Mouse (Mus musculus): ENCODE results near the gene Zdhhc12. TPM values are rescaled to one million over a fixed set of nuclear protein-coding genes. Genes with fewer than 3 reads are reported as not detected.
A peak's percentile ranks its signal among the peaks of the same experiment; 100 is the strongest.

The Zdhhc12 gene
- polyA plus RNA-seq, 1 experiment from 2014 or later = 27.4 TPM

- ATAC-seq (ENCODE audit: low FRiP score) = no peak
- no peaks in the 10 kb centered on the region for H3K27me3 ChIP-seq (ENCODE audit: control insufficient read depth, insufficient read depth, low read length)
- WGBS = 95% methylated on average over 12 of the region's 12 CpGs
- no peaks in the 10 kb centered on the region for H3K9me3 ChIP-seq (ENCODE audit: control insufficient read depth, low read length)
- H3K9ac ChIP-seq (ENCODE audit: low read depth, low read length) = no peak overlapping the region
- H3K27ac ChIP-seq (ENCODE audit: low read depth, low read length) = no peak overlapping the region
- H3K4me1 ChIP-seq (replicated peaks; ENCODE audit: control insufficient read depth, insufficient read depth, low read length) = no peaks in the 10 kb centered on the region; the same call in 1 of the 2 replicates
- no peak overlapping the region for H3K4me3 ChIP-seq (ENCODE audit: low read depth, low read length)
- no peak overlapping the region for H3K4me2 ChIP-seq (replicated peaks; ENCODE audit: low read depth, low read length)
- no peaks in the 10 kb centered on the region for H3K36me3 ChIP-seq (ENCODE audit: control insufficient read depth, insufficient read depth, low read length)
- no peak for DNase-seq (ENCODE audit: low spot score)
These were observed 1.9 kb downstream of the Zdhhc12 start for GRCm38 (mm10) chr2:30091521-30091920.

- Histone ChIP-seq H3K4me2 (replicated peaks; ENCODE audit: low read depth, low read length) (no peak overlapping the region), H3K27me3 (ENCODE audit: control insufficient read depth, insufficient read depth, low read length) (no peaks in the 10 kb centered on the region), H3K4me3 (ENCODE audit: low read depth, low read length) (no peak overlapping the region), H3K9ac (ENCODE audit: low read depth, low read length) (no peak overlapping the region), H3K27ac (ENCODE audit: low read depth, low read length) (no peak overlapping the region), H3K4me1 (replicated peaks; ENCODE audit: control insufficient read depth, insufficient read depth, low read length) (no peaks in the 10 kb centered on the region), H3K36me3 (ENCODE audit: control insufficient read depth, insufficient read depth, low read length) (no peaks in the 10 kb centered on the region), H3K9me3 (ENCODE audit: control insufficient read depth, low read length) (no peaks in the 10 kb centered on the region)
- no peak for ATAC-seq (ENCODE audit: low FRiP score)
- WGBS = 89% methylated on average over 4 of the region's 4 CpGs
- no peak for DNase-seq (ENCODE audit: low spot score)
These were observed 6.1 kb downstream of the Zdhhc12 start for GRCm38 (mm10) chr2:30087310-30087709.

- WGBS = 8% methylated on average over 12 of the region's 12 CpGs
- peak overlapping the region; percentile 10; the same call in 1 of the 2 replicates for H3K4me3 ChIP-seq (ENCODE audit: low read depth, low read length)
- H3K27me3 ChIP-seq (ENCODE audit: control insufficient read depth, insufficient read depth, low read length) = no peaks in the 10 kb centered on the region
- H3K4me2 ChIP-seq (replicated peaks; ENCODE audit: low read depth, low read length) = peak overlapping the region; percentile 29
- no peaks in the 10 kb centered on the region for H3K36me3 ChIP-seq (ENCODE audit: control insufficient read depth, insufficient read depth, low read length)
- DNase-seq (ENCODE audit: low spot score) = peak; percentile 41
- no peak overlapping the region for H3K27ac ChIP-seq (ENCODE audit: low read depth, low read length)
- ATAC-seq (ENCODE audit: low FRiP score) = peak; percentile 60; the same call in 1 of the 2 replicates
- H3K4me1 ChIP-seq (replicated peaks; ENCODE audit: control insufficient read depth, insufficient read depth, low read length) = no peaks in the 10 kb centered on the region
- H3K9ac ChIP-seq (ENCODE audit: low read depth, low read length) = no peak overlapping the region; the same call in 1 of the 2 replicates
- H3K9me3 ChIP-seq (ENCODE audit: control insufficient read depth, low read length) = no peaks in the 10 kb centered on the region
These were observed 8.8 kb downstream of the Zdhhc12 start for GRCm38 (mm10) chr2:30084632-30085031.

- H3K27me3 ChIP-seq (ENCODE audit: control insufficient read depth, insufficient read depth, low read length) = no peaks in the 10 kb centered on the region
- H3K4me1 ChIP-seq (replicated peaks; ENCODE audit: control insufficient read depth, insufficient read depth, low read length) = no peaks in the 10 kb centered on the region
- DNase-seq (ENCODE audit: low spot score) (no peak), ATAC-seq (ENCODE audit: low FRiP score) (no peak)
- H3K9ac ChIP-seq (ENCODE audit: low read depth, low read length) = no peak overlapping the region; the same call in 1 of the 2 replicates
- no peaks in the 10 kb centered on the region for H3K9me3 ChIP-seq (ENCODE audit: control insufficient read depth, low read length)
- 60% methylated on average over 5 of the region's 5 CpGs for WGBS
- H3K36me3 ChIP-seq (ENCODE audit: control insufficient read depth, insufficient read depth, low read length) = no peaks in the 10 kb centered on the region
- H3K4me2 ChIP-seq (replicated peaks; ENCODE audit: low read depth, low read length) = peak overlapping the region; percentile 29
- no peak overlapping the region for H3K27ac ChIP-seq (ENCODE audit: low read depth, low read length)
- H3K4me3 ChIP-seq (ENCODE audit: low read depth, low read length) = peak overlapping the region; percentile 10; the same call in 1 of the 2 replicates
These were observed 9.3 kb downstream of the Zdhhc12 start for GRCm38 (mm10) chr2:30084113-30084512.

GRCm38 (mm10) chr2:30080181-30080800, 13.2 kb downstream of the Zdhhc12 start:
- Histone ChIP-seq H3K4me3 (ENCODE audit: low read depth, low read length) (no peak overlapping the region), H3K4me1 (replicated peaks; ENCODE audit: control insufficient read depth, insufficient read depth, low read length) (peaks cover 3% of the 10 kb centered on the region; the same call in 1 of the 2 replicates), H3K36me3 (ENCODE audit: control insufficient read depth, insufficient read depth, low read length) (no peaks in the 10 kb centered on the region), H3K9me3 (ENCODE audit: control insufficient read depth, low read length) (no peaks in the 10 kb centered on the region), H3K27me3 (ENCODE audit: control insufficient read depth, insufficient read depth, low read length) (no peaks in the 10 kb centered on the region), H3K4me2 (replicated peaks; ENCODE audit: low read depth, low read length) (no peak overlapping the region), H3K27ac (ENCODE audit: low read depth, low read length) (no peak overlapping the region), H3K9ac (ENCODE audit: low read depth, low read length) (no peak overlapping the region)
- ATAC-seq (ENCODE audit: low FRiP score) = no peak
- no peak for DNase-seq (ENCODE audit: low spot score)
- 90% methylated on average over 15 of the region's 15 CpGs for WGBS

GRCm38 (mm10) chr2:30078760-30079159, 14.7 kb downstream of the Zdhhc12 start:
- DNase-seq (ENCODE audit: low spot score) = no peak
- Histone ChIP-seq H3K4me3 (ENCODE audit: low read depth, low read length) (no peak overlapping the region), H3K9ac (ENCODE audit: low read depth, low read length) (no peak overlapping the region; the same call in 1 of the 2 replicates), H3K27me3 (ENCODE audit: control insufficient read depth, insufficient read depth, low read length) (no peaks in the 10 kb centered on the region), H3K4me1 (replicated peaks; ENCODE audit: control insufficient read depth, insufficient read depth, low read length) (peaks cover 3% of the 10 kb centered on the region; the same call in 1 of the 2 replicates), H3K4me2 (replicated peaks; ENCODE audit: low read depth, low read length) (no peak overlapping the region; the same call in 1 of the 2 replicates), H3K9me3 (ENCODE audit: control insufficient read depth, low read length) (no peaks in the 10 kb centered on the region), H3K27ac (ENCODE audit: low read depth, low read length) (no peak overlapping the region), H3K36me3 (ENCODE audit: control insufficient read depth, insufficient read depth, low read length) (no peaks in the 10 kb centered on the region)
- no peak for ATAC-seq (ENCODE audit: low FRiP score)
- WGBS = 70% methylated on average over 4 of the region's 4 CpGs

- Histone ChIP-seq H3K4me1 (replicated peaks; ENCODE audit: control insufficient read depth, insufficient read depth, low read length) (peaks cover 3% of the 10 kb centered on the region; the same call in 1 of the 2 replicates), H3K27me3 (ENCODE audit: control insufficient read depth, insufficient read depth, low read length) (no peaks in the 10 kb centered on the region), H3K36me3 (ENCODE audit: control insufficient read depth, insufficient read depth, low read length) (0 out of 2 replicates have a peak, but pooled peaks cover 2% of the 10 kb centered on the region), H3K9me3 (ENCODE audit: control insufficient read depth, low read length) (no peaks in the 10 kb centered on the region), H3K9ac (ENCODE audit: low read depth, low read length) (peak overlapping the region; percentile 42; the same call in 1 of the 2 replicates), H3K4me2 (replicated peaks; ENCODE audit: low read depth, low read length) (peak overlapping the region; percentile 85), H3K4me3 (ENCODE audit: low read depth, low read length) (peak overlapping the region; percentile 42; the same call in 1 of the 2 replicates), H3K27ac (ENCODE audit: low read depth, low read length) (no peak overlapping the region; the same call in 1 of the 2 replicates)
- DNase-seq (ENCODE audit: low spot score) = no peak
- 28% methylated on average over 10 of the region's 10 CpGs for WGBS
- peak; percentile 26; the same call in 1 of the 2 replicates for ATAC-seq (ENCODE audit: low FRiP score)
These were observed 15.1 kb downstream of the Zdhhc12 start for GRCm38 (mm10) chr2:30078349-30078712.

GRCm38 (mm10) chr2:30077502-30078348, 15.7 kb downstream of the Zdhhc12 start, which contains the start of gene Pkn3:
Gene Pkn3 (plus strand): TSS chr2:30077684.
- Histone ChIP-seq H3K27me3 (ENCODE audit: control insufficient read depth, insufficient read depth, low read length) (no peaks in the 10 kb centered on the region), H3K36me3 (ENCODE audit: control insufficient read depth, insufficient read depth, low read length) (0 out of 2 replicates have a peak, but pooled peaks cover 5% of the 10 kb centered on the region), H3K4me3 (ENCODE audit: low read depth, low read length) (peak within 1 kb of the TSS; percentile 42), H3K9ac (ENCODE audit: low read depth, low read length) (peak within 1 kb of the TSS; percentile 48), H3K4me2 (replicated peaks; ENCODE audit: low read depth, low read length) (peak within 1 kb of the TSS; percentile 85), H3K4me1 (replicated peaks; ENCODE audit: control insufficient read depth, insufficient read depth, low read length) (peaks cover 3% of the 10 kb centered on the region; the same call in 1 of the 2 replicates), H3K9me3 (ENCODE audit: control insufficient read depth, low read length) (no peaks in the 10 kb centered on the region), H3K27ac (ENCODE audit: low read depth, low read length) (peak within 1 kb of the TSS; percentile 33)
- DNase-seq (ENCODE audit: low spot score) (peak; percentile 92), ATAC-seq (ENCODE audit: low FRiP score) (peak; percentile 78)
- WGBS = 1% methylated on average over 53 of the region's 53 CpGs

All from hindbrain, embryonic 11.5 days (tissue).